Mouse (Mus musculus) layer of hippocampus, postnatal 25 days (tissue): ENCODE measurements around the gene Gpr107. TPM values are rescaled to one million over a fixed set of nuclear protein-coding genes. Genes with fewer than 3 reads are reported as not detected.

Source experiments
- DNase-seq, 2 experiments: peaks; one replicate each; pipeline ENCODE4 v3.0.0; 2022; ENCODE audit warnings: mixed read lengths in 2 of 2, low spot score in 1 of 2; ENCODE audit errors: extremely low spot score in 1 of 2
- total RNA-seq, 2 experiments: library from RNA; stranded (reverse); gene quantifications; 2 replicates each; pipeline ENCODE4 v1.2.3; 2021

Gene Gpr107
- 10 to 100 TPM; 45.2 to 49.6 TPM for total RNA-seq

GRCm38 (mm10) chr2:31151892-31152812 is at the start of gene Gpr107:
Gene Gpr107, plus strand, starts transcription at chr2:31152316.
- peak; percentile 69 to 74 for DNase-seq

GRCm38 (mm10) chr2:31103321-31103720 is 48.8 kb upstream of the Gpr107 start:
- no peak for DNase-seq

GRCm38 (mm10) chr2:31105279-31105678 is 46.8 kb upstream of the Gpr107 start:
- no peak for DNase-seq

GRCm38 (mm10) chr2:31106004-31106403 is 46.1 kb upstream of the Gpr107 start:
- DNase-seq, result no peak

GRCm38 (mm10) chr2:31106621-31107320 is 45.3 kb upstream of the Gpr107 start:
- DNase-seq, result no peak

GRCm38 (mm10) chr2:31108186-31108585 is 43.9 kb upstream of the Gpr107 start:
- no peak for DNase-seq

- DNase-seq, result no peak
Observed at GRCm38 (mm10) chr2:31109960-31110548, 42.1 kb upstream of the Gpr107 start.

- no peak for DNase-seq
Observed at GRCm38 (mm10) chr2:31111685-31112084, 40.4 kb upstream of the Gpr107 start.

GRCm38 (mm10) chr2:31114205-31114604 is 37.9 kb upstream of the Gpr107 start:
- DNase-seq, result no peak

GRCm38 (mm10) chr2:31115091-31115942 is 36.8 kb upstream of the Gpr107 start:
- no peak for DNase-seq

- DNase-seq, result no peak
Observed at GRCm38 (mm10) chr2:31115943-31116731, 36.0 kb upstream of the Gpr107 start.

GRCm38 (mm10) chr2:31118211-31118610 is 33.9 kb upstream of the Gpr107 start:
- DNase-seq, result no peak

GRCm38 (mm10) chr2:31118639-31119380 is 33.3 kb upstream of the Gpr107 start:
- DNase-seq, result no peak

GRCm38 (mm10) chr2:31119795-31120194 is 32.3 kb upstream of the Gpr107 start:
- DNase-seq, result peak in 1 of 2 experiments; percentile 40

GRCm38 (mm10) chr2:31121131-31121693 is 30.9 kb upstream of the Gpr107 start:
- DNase-seq, result no peak

GRCm38 (mm10) chr2:31122806-31123205 is 29.3 kb upstream of the Gpr107 start:
- no peak for DNase-seq

GRCm38 (mm10) chr2:31123493-31123892 is 28.6 kb upstream of the Gpr107 start:
- no peak for DNase-seq

- DNase-seq, result no peak
Observed at GRCm38 (mm10) chr2:31124694-31125093, 27.4 kb upstream of the Gpr107 start.
